Mouse (Mus musculus) MN1 (cell line): ENCODE measurements around the gene Gm3099.
"Not testable (repeated sequence)": the region's sequence is repeated elsewhere in the genome, so short reads cannot be mapped to it uniquely, and the experiment has no call there.

Source experiments
- DNase-seq: peaks from one replicate; pipeline ENCODE4 v3.0.0-alpha.2; 2016; ENCODE audit warnings: low spot score

Gene Gm3099

GRCm38 (mm10) chr14:3998094-3998493, at the start of gene Gm3099:
TSS of gene Gm3099 (plus strand) at chr14:3998394.
- not testable (repeated sequence) for DNase-seq

- not testable (repeated sequence) for DNase-seq
Observed at GRCm38 (mm10) chr14:3963247-3963646, 34.9 kb upstream of the Gm3099 start, which contains the start of gene Gm3095. TSS of gene Gm3095 (plus strand) at chr14:3963547.

- DNase-seq: not testable (repeated sequence)
Observed at GRCm38 (mm10) chr14:4023641-4024040, 25.4 kb downstream of the Gm3099 start, which contains the start of gene Gm5796. TSS of gene Gm5796 (plus strand) at chr14:4023941.
